Mouse (Mus musculus) monocyte, adult 5-6 weeks (primary cell): Measurements from ENCODE around the gene Atp2a1. TPM values are rescaled to one million over a fixed set of nuclear protein-coding genes. Genes with fewer than 3 reads are reported as not detected.
A peak's percentile ranks its signal among the peaks of the same experiment; 100 is the strongest.

Experiments
- ATAC-seq: fragments of 153-309, 156-312 bp; replicated peaks from 2 replicates; pipeline ENCODE4 v1.8.0; 2017; ENCODE audit warnings: mild to moderate bottlenecking; ENCODE audit not compliant: low TSS enrichment, insufficient number of reproducible peaks, severe bottlenecking, poor library complexity, low FRiP score
- total RNA-seq: library from RNA; stranded (forward); fragments of 200-1000, 200-491, 200-594 nt; gene quantifications from 3 replicates; pipeline ENCODE4 v1.2.3, GENCODE M21; 2017

Gene Atp2a1
- total RNA-seq, 1 experiment from 2014 or later, result 0.10 TPM

GRCm38 (mm10) chr7:126458225-126458624 is 4.7 kb downstream of the Atp2a1 start:
- no peak for ATAC-seq

GRCm38 (mm10) chr7:126456382-126457266 is 6.3 kb downstream of the Atp2a1 start:
- no peak for ATAC-seq

- no peak for ATAC-seq
Observed at GRCm38 (mm10) chr7:126455242-126455641, 7.7 kb downstream of the Atp2a1 start.

GRCm38 (mm10) chr7:126453861-126454260 is 9.0 kb downstream of the Atp2a1 start:
- no peak for ATAC-seq

GRCm38 (mm10) chr7:126452244-126452643 is 10.7 kb downstream of the Atp2a1 start:
- ATAC-seq, result no peak

GRCm38 (mm10) chr7:126450641-126451040 is 12.3 kb downstream of the Atp2a1 start:
- ATAC-seq, result no peak

GRCm38 (mm10) chr7:126449991-126450390 is 12.9 kb downstream of the Atp2a1 start:
- no peak for ATAC-seq

- ATAC-seq, result no peak
Observed at GRCm38 (mm10) chr7:126448481-126448880, 14.4 kb downstream of the Atp2a1 start.

- ATAC-seq, result no peak
Observed at GRCm38 (mm10) chr7:126446217-126446616, 16.7 kb downstream of the Atp2a1 start.

GRCm38 (mm10) chr7:126445104-126445815 is 17.6 kb downstream of the Atp2a1 start:
- no peak for ATAC-seq

- no peak for ATAC-seq
Observed at GRCm38 (mm10) chr7:126444536-126444935, 18.4 kb downstream of the Atp2a1 start.

- ATAC-seq, result no peak
Observed at GRCm38 (mm10) chr7:126443997-126444396, 18.9 kb downstream of the Atp2a1 start.

- no peak for ATAC-seq
Observed at GRCm38 (mm10) chr7:126440134-126440533, 22.8 kb downstream of the Atp2a1 start.

- peak; percentile 83 for ATAC-seq
Observed at GRCm38 (mm10) chr7:126436851-126437250, 26.1 kb downstream of the Atp2a1 start.

GRCm38 (mm10) chr7:126435801-126436200 is 27.1 kb downstream of the Atp2a1 start:
- ATAC-seq, result no peak

- no peak for ATAC-seq
Observed at GRCm38 (mm10) chr7:126434726-126435125, 28.2 kb downstream of the Atp2a1 start.

- no peak for ATAC-seq
Observed at GRCm38 (mm10) chr7:126430167-126430566, 32.7 kb downstream of the Atp2a1 start.

GRCm38 (mm10) chr7:126429503-126429898 is 33.4 kb downstream of the Atp2a1 start:
- 0 out of 2 replicates have a peak, but pooled peaks have one; percentile 6 for ATAC-seq

- ATAC-seq, result peak; percentile 85
Observed at GRCm38 (mm10) chr7:126428631-126429502, 34.0 kb downstream of the Atp2a1 start, which contains the start of gene Rabep2. Gene Rabep2, plus strand, starts transcription at chr7:126428759.
